Mouse (Mus musculus) hindbrain, embryonic 14.5 days (tissue): ENCODE data around the gene Plekhg2. TPM values are rescaled to one million over a fixed set of nuclear protein-coding genes. Genes with fewer than 3 reads are reported as not detected.
A peak's percentile ranks its signal among the peaks of the same experiment; 100 is the strongest.

ENCODE experiments used
- ATAC-seq: fragments of 200-750 bp; cut with Nextera tagmentation; 2 replicates; pipeline ENCODE4 v1.8.0; 2017; ENCODE audit warnings: moderate number of reproducible peaks, mild to moderate bottlenecking, moderate TSS enrichment, moderate library complexity; ENCODE audit not compliant: low FRiP score
- DNase-seq: peaks from one replicate; pipeline ENCODE4 v3.0.0-alpha.2; 2015; ENCODE audit warnings: low spot score
- H3K27ac ChIP-seq: fragments of 300-500 bp; sonication (generic); 2 replicates; pipeline ENCODE4 v1.5.1; 2014; ENCODE audit warnings: mild to moderate bottlenecking, moderate library complexity
- H3K27me3 ChIP-seq: fragments of 300-500 bp; sonication (generic); 2 replicates; pipeline ENCODE4 v1.6.1; 2014; ENCODE audit warnings: mild to moderate bottlenecking, low read length, mixed read lengths; ENCODE audit not compliant: control insufficient read depth, insufficient read depth
- H3K36me3 ChIP-seq: fragments of 300-500 bp; sonication (generic); replicated peaks from 2 replicates; pipeline ENCODE4 v1.6.1; 2014; ENCODE audit not compliant: control insufficient read depth, insufficient read depth
- H3K4me1 ChIP-seq: fragments of 300-500 bp; sonication (generic); replicated peaks from 2 replicates; pipeline ENCODE4 v1.6.1; 2014; ENCODE audit warnings: antibody characterized with exemption, low read length, mixed read lengths; ENCODE audit not compliant: control insufficient read depth, insufficient read depth
- H3K4me2 ChIP-seq: fragments of 300-500 bp; sonication (generic); replicated peaks from 2 replicates; pipeline ENCODE4 v1.6.1; 2014; ENCODE audit warnings: mild to moderate bottlenecking, moderate library complexity
- H3K4me3 ChIP-seq: fragments of 300-500 bp; sonication (generic); replicated peaks from 2 replicates; pipeline ENCODE4 v1.5.1; 2014; ENCODE audit warnings: mild to moderate bottlenecking, low read length
- H3K9ac ChIP-seq: fragments of 300-500 bp; sonication (generic); 2 replicates; pipeline ENCODE4 v1.6.1; 2014
- H3K9me3 ChIP-seq: fragments of 300-500 bp; sonication (generic); 2 replicates; pipeline ENCODE4 v1.6.1; 2016; ENCODE audit warnings: low read length; ENCODE audit not compliant: control insufficient read depth
- WGBS: fragments of 180-500 bp; shearing (Covaris S2); extraction: QIAGEN DNeasy Blood & Tissue Kit; methylation state at CpG from one replicate; pipeline ENCODE4 v1.1.7; 2014; 5-methylcytosine and 5-hydroxymethylcytosine counted together
- polyA plus RNA-seq: library from polyadenylated mRNA; unstranded; fragments of >200 nt; fragmentation: Nextera tagmentation; extraction: Ambion mirVana; gene quantifications from 2 replicates; pipeline ENCODE4 v1.2.1, GENCODE M21; 2014

The Plekhg2 gene
- polyA plus RNA-seq, 1 experiment from 2014 or later, result 25.5 TPM

DNA sequence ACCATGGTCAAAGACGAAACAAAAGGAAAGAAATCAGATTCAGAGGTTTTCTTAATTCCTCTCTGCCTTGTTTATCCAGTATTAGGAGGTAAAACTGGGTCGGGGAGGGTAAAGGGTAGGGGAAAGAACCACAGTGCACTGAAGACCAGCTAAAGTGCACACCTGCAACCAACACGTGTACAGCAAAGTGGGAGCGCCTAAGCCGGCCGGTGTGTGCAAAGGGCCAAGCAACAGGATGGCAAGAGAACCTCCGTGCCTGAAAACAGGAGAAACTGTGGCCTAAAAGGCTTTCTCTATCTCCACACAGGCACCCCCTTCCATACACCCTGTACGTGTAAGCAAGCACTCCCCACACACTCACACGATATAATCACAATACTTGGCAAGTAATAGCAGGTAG is 12.8 kb upstream of the Plekhg2 start:
- Histone ChIP-seq H3K27ac (no peak overlapping the region), H3K4me2 (no peak overlapping the region), H3K4me1 (peaks cover 17% of the 10 kb centered on the region), H3K4me3 (no peak overlapping the region), H3K9ac (no peak overlapping the region), H3K9me3 (no peaks in the 10 kb centered on the region), H3K36me3 (peaks cover 43% of the 10 kb centered on the region), H3K27me3 (no peaks in the 10 kb centered on the region)
- DNase-seq (no peak), ATAC-seq (no peak)
- WGBS, result 93% methylated on average over 9 of the region's 9 CpGs

DNA sequence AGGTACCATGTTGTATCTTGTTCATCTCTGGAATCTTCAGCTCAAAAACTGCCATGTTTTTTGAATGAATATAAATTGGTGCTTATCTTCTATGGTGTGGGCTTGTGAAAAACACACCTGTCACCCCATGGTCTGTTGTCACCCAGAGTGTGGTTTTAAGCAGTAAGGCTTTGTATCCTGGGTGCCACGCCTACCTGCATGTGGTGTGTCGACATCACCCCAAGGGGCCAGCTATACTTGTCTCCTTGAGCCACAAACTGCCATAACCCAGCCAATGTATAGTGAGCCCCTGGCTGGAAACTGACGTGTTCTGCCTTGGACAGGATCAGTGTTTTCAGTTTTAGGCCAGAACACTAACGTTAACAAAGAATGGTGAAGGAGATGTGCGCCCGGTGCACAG is 11.8 kb upstream of the Plekhg2 start:
- WGBS, result 85% methylated on average over 6 of the region's 6 CpGs
- no peaks in the 10 kb centered on the region for H3K9me3 ChIP-seq
- H3K27ac ChIP-seq, result no peak overlapping the region
- H3K27me3 ChIP-seq, result no peaks in the 10 kb centered on the region
- no peak overlapping the region for H3K4me2 ChIP-seq
- H3K9ac ChIP-seq, result no peak overlapping the region
- peaks cover 17% of the 10 kb centered on the region for H3K4me1 ChIP-seq
- peaks cover 34% of the 10 kb centered on the region for H3K36me3 ChIP-seq
- DNase-seq, result no peak
- no peak overlapping the region for H3K4me3 ChIP-seq
- ATAC-seq, result no peak

DNA sequence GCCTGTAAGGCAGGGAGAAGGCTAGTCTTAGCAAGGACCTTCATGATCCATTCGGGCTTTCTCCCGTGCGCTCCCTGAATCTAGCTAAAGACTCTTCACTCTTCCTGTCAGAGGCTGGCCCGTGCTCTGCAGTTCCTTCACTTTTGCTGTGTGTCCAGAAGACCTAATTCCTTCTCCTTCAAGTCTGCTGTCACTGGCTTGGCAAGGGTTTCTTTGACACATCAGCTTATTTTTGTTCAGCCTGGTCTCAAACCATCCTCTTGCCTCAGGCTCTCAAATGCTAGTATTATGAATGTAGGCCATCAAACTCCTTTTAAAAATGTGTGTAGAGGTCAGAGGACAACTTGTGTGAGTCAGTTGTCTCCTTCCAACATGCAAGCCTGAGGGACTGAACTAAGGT is 11.2 kb upstream of the Plekhg2 start:
- H3K9me3 ChIP-seq, result no peaks in the 10 kb centered on the region
- H3K4me2 ChIP-seq, result no peak overlapping the region
- ATAC-seq, result no peak
- H3K9ac ChIP-seq, result no peak overlapping the region
- H3K4me3 ChIP-seq, result no peak overlapping the region
- H3K36me3 ChIP-seq, result peaks cover 28% of the 10 kb centered on the region
- H3K4me1 ChIP-seq, result peaks cover 20% of the 10 kb centered on the region
- no peaks in the 10 kb centered on the region for H3K27me3 ChIP-seq
- no peak overlapping the region for H3K27ac ChIP-seq
- DNase-seq, result no peak
- WGBS, result 86% methylated on average over 4 of the region's 4 CpGs

- DNase-seq (no peak), ATAC-seq (no peak)
- no peak overlapping the region; the same call in 1 of the 2 replicates for H3K27ac ChIP-seq
- peaks cover 22% of the 10 kb centered on the region for H3K36me3 ChIP-seq
- no peak overlapping the region for H3K9ac ChIP-seq
- 73% methylated on average over 11 of the region's 11 CpGs for WGBS
- H3K4me3 ChIP-seq, result no peak overlapping the region
- H3K4me2 ChIP-seq, result 0 out of 2 replicates have a peak overlapping the region, but pooled peaks have one; percentile 42
- peaks cover 27% of the 10 kb centered on the region for H3K4me1 ChIP-seq
- H3K9me3 ChIP-seq, result no peaks in the 10 kb centered on the region
- H3K27me3 ChIP-seq, result no peaks in the 10 kb centered on the region
Observed at GRCm38 (mm10) chr7:28382981-28383396, 10.6 kb upstream of the Plekhg2 start.

GRCm38 (mm10) chr7:28382347-28382951 is 10.1 kb upstream of the Plekhg2 start:
- peaks cover 29% of the 10 kb centered on the region for H3K4me1 ChIP-seq
- no peaks in the 10 kb centered on the region for H3K27me3 ChIP-seq
- H3K9me3 ChIP-seq, result no peaks in the 10 kb centered on the region
- H3K4me2 ChIP-seq, result peak overlapping the region; percentile 42
- H3K9ac ChIP-seq, result no peak overlapping the region
- no peak for ATAC-seq
- no peak overlapping the region; the same call in 1 of the 2 replicates for H3K27ac ChIP-seq
- no peak overlapping the region for H3K4me3 ChIP-seq
- DNase-seq, result no peak
- peaks cover 16% of the 10 kb centered on the region; the same call in 1 of the 2 replicates for H3K36me3 ChIP-seq
- WGBS, result 63% methylated on average over 10 of the region's 12 CpGs

DNA sequence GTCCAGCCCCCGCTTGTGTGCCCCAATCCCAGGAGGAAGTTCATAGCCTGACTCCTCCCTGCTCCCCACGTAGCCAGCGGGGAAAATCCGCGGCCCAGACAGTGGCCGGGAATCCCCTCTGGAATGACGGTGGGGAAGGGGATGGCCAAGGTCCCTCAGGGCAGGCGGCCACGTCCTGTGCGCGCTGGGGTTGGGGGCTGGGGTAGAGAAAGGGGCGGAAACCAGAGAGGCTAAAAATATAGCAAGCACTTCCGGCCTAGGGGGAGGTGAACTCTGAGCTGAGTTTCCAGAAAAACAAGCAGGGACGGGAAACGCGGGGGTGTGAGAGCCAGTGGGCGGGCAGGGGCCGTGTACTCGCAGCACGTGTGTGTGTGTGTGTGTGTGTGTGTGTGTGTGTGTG is 9.5 kb upstream of the Plekhg2 start:
- Histone ChIP-seq H3K9me3 (no peaks in the 10 kb centered on the region), H3K4me2 (peak overlapping the region; percentile 42), H3K9ac (peak overlapping the region; percentile 39), H3K36me3 (peaks cover 14% of the 10 kb centered on the region; the same call in 1 of the 2 replicates), H3K4me1 (peaks cover 29% of the 10 kb centered on the region), H3K27me3 (no peaks in the 10 kb centered on the region), H3K27ac (peak overlapping the region; percentile 76), H3K4me3 (0 out of 2 replicates have a peak overlapping the region, but pooled peaks have one; percentile 1)
- 11% methylated on average over 19 of the region's 20 CpGs for WGBS
- no peak for DNase-seq
- ATAC-seq, result no peak

DNA sequence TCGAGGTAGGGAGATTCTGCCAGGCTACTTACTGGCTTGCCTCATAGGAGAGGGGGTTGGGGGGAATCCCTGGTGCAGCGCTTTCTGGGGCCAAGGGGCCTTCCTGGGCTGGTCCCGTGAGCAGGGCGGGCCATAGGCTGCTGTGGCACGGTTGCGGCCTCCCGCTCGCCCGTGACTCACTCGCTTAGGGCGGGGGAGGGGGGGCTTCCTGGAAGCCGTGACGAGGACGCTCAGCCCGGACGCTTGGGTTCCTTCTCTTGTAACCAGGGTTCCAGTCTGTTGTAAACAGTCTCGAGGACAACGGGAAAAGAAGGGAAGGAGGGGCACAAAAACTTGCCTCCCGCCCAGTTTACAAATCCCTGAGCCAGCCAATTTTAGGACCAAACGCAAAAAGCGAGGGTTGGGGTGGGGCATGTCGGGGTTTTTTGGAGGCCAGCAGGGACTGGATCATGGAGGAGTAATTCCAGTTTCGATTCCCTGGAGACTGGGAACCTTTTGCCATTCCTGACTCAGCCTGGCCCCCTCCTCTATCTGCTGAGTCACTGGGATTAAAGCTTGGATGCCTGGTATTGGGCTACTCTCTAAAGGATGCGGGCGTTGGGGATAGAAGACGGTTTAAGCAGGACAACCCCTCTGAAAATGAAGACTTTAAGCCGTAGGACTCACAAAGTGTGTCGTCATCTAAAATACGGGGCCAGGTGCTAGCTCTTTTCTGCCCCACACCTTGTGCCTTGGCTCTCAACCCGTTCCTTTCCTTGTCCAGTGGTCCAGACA is 8.8 kb upstream of the Plekhg2 start:
- Histone ChIP-seq H3K27me3 (no peaks in the 10 kb centered on the region), H3K4me3 (0 out of 2 replicates have a peak overlapping the region, but pooled peaks have one; percentile 1), H3K36me3 (peaks cover 11% of the 10 kb centered on the region; the same call in 1 of the 2 replicates), H3K27ac (peak overlapping the region; percentile 76), H3K9me3 (no peaks in the 10 kb centered on the region), H3K4me1 (peaks cover 33% of the 10 kb centered on the region), H3K9ac (peak overlapping the region; percentile 39), H3K4me2 (peak overlapping the region; percentile 42)
- 7% methylated on average over 30 of the region's 30 CpGs for WGBS
- ATAC-seq (no peak), DNase-seq (peak; percentile 45)

DNA sequence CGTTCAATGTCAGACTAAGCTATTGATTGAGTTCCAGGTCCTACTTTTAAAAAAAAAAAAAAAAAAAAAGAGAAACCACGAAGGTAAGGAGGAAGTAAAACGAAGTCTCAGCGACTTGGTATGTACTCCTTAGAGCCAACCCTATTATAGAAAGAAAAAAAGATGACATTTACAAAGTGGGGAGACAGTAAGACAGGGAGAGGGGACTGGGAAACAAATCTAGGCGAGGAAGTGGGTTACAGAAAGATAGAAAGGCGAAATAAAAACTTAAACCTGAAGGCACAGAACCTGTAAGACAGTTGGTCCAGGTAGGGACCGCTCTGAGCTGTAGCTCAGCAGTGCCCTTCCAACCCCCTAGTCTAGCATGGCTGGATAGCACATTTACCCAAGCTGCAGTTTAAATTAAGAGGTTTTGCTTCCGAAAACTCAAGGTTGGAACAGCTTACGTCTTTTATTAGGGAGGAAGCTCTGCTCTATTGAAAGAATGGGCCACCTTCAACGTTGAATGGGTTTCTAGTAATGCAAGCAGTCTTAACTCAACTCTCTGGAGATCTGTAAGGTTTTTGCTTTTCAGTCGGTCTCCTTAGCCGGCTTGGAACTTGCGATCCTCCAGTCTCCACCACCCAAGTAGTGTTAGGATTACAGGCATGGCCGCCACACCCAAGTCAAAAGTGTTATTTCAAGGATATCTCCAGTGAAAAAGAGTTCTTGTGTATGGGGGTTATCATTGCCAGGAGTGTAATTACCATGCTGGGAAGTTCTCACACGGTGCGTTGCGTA is 8.0 kb upstream of the Plekhg2 start, which contains the start of gene Zfp36:
Zfp36 (minus strand) TSS at position 17 of the 780 bp plus-strand sequence.
- no peaks in the 10 kb centered on the region for H3K9me3 ChIP-seq
- H3K9ac ChIP-seq, result peak within 1 kb of the TSS; percentile 67
- no peak for DNase-seq
- H3K27ac ChIP-seq, result peak within 1 kb of the TSS; percentile 76
- peak within 1 kb of the TSS; percentile 83 for H3K4me2 ChIP-seq
- peaks cover 36% of the 10 kb centered on the region for H3K4me1 ChIP-seq
- peak within 1 kb of the TSS; percentile 53 for H3K4me3 ChIP-seq
- ATAC-seq, result no peak
- no peaks in the 10 kb centered on the region for H3K27me3 ChIP-seq
- 55% methylated on average over 17 of the region's 17 CpGs for WGBS
- peaks cover 3% of the 10 kb centered on the region; the same call in 1 of the 2 replicates for H3K36me3 ChIP-seq
